Comparison of ENCODE assay signal across 21 mouse cellular contexts in genomic region chr8:91997892-91998189, GRCm38 (mm10).
DNase-seq lines count a peak whose midpoint lies in the region; ATAC-seq and TF ChIP-seq lines count a peak whose summit lies in the region.
"Had no signal": no experiment of that assay in that cellular context is flagged by ENCODE, and none has a peak within 500 bp of the region (broad histone marks: within the 10 kb centered on the region; RNA-seq: fewer than 3 reads in every experiment).

No protein-coding gene starts in this region.

- H3K9ac ChIP-seq in forebrain, embryonic 15.5 days (replicated peaks): no peak overlapping the region
- no peak overlapping the region for H3K9ac ChIP-seq in midbrain, postnatal 0 days (replicated peaks; ENCODE audit: low read length, poor library complexity, severe bottlenecking)
- H3K9ac ChIP-seq in hindbrain, embryonic 13.5 days: no peak overlapping the region
- no peak overlapping the region for H3K9ac ChIP-seq in midbrain, embryonic 14.5 days (replicated peaks; ENCODE audit: low read length)
- H3K9ac ChIP-seq: embryonic facial prominence, embryonic 13.5 days; heart, embryonic 12.5 days; hindbrain, embryonic 15.5 days had no signal

- H3K4me3 ChIP-seq in forebrain, embryonic 10.5 days: peak overlapping the region; percentile 15
- H3K4me3 ChIP-seq in forebrain, embryonic 15.5 days: no peak overlapping the region
- H3K4me3 ChIP-seq in midbrain, embryonic 10.5 days: peak overlapping the region; percentile 35
- H3K4me3 ChIP-seq in midbrain, postnatal 0 days (ENCODE audit: low read depth, low read length): no peak overlapping the region
- H3K4me3 ChIP-seq in hindbrain, embryonic 13.5 days: no peak overlapping the region
- no peak overlapping the region for H3K4me3 ChIP-seq in midbrain, embryonic 14.5 days (replicated peaks; ENCODE audit: low read depth, low read length)
- H3K4me3 ChIP-seq in heart, embryonic 10.5 days: no peak overlapping the region
- H3K4me3 ChIP-seq: embryonic facial prominence, embryonic 13.5 days; heart, adult 2 months; heart, embryonic 12.5 days; hindbrain, embryonic 15.5 days had no signal

- ATAC-seq in forebrain, embryonic 15.5 days (replicated peaks): no peak
- no peak for ATAC-seq in midbrain, postnatal 0 days (ENCODE audit: low FRiP score)
- ATAC-seq in hindbrain, embryonic 13.5 days (ENCODE audit: low FRiP score): no peak
- ATAC-seq in midbrain, embryonic 14.5 days (ENCODE audit: low FRiP score, low TSS enrichment): no peak
- ATAC-seq: CD4-positive, CD25-positive, alpha-beta regulatory T cell, adult 4 months; forebrain, embryonic 16.5 days had no signal

- H3K4me2 ChIP-seq in forebrain, embryonic 15.5 days (replicated peaks): no peak overlapping the region
- H3K4me2 ChIP-seq in midbrain, postnatal 0 days (ENCODE audit: low read depth, low read length, poor library complexity, severe bottlenecking): no peak overlapping the region
- H3K4me2 ChIP-seq in hindbrain, embryonic 13.5 days: no peak overlapping the region; the same call in 1 of the 2 replicates
- H3K4me2 ChIP-seq in midbrain, embryonic 14.5 days (ENCODE audit: low read length): peak overlapping the region; percentile 33
- H3K4me2 ChIP-seq: embryonic facial prominence, embryonic 13.5 days; heart, embryonic 12.5 days; hindbrain, embryonic 15.5 days had no signal

- H3K4me1 ChIP-seq in forebrain, embryonic 10.5 days: peaks cover 52% of the 10 kb centered on the region
- H3K4me1 ChIP-seq in forebrain, embryonic 15.5 days: peaks cover 30% of the 10 kb centered on the region
- H3K4me1 ChIP-seq in midbrain, embryonic 10.5 days: peaks cover 69% of the 10 kb centered on the region
- H3K4me1 ChIP-seq in midbrain, postnatal 0 days (ENCODE audit: insufficient read depth, low read length): 0 out of 2 replicates have a peak, but pooled peaks cover 3% of the 10 kb centered on the region
- peaks cover 49% of the 10 kb centered on the region for H3K4me1 ChIP-seq in hindbrain, embryonic 13.5 days (replicated peaks)
- peaks cover 37% of the 10 kb centered on the region for H3K4me1 ChIP-seq in midbrain, embryonic 14.5 days (ENCODE audit: control insufficient read depth, insufficient read depth, low read length)
- peaks cover 22% of the 10 kb centered on the region for H3K4me1 ChIP-seq in heart, embryonic 10.5 days

- H3K36me3 ChIP-seq in forebrain, embryonic 10.5 days (replicated peaks): no peaks in the 10 kb centered on the region
- H3K36me3 ChIP-seq in forebrain, embryonic 15.5 days: no peaks in the 10 kb centered on the region
- peaks cover 4% of the 10 kb centered on the region; the same call in 1 of the 2 replicates for H3K36me3 ChIP-seq in midbrain, embryonic 10.5 days
- H3K36me3 ChIP-seq in midbrain, postnatal 0 days (ENCODE audit: insufficient read depth, low read length): no peaks in the 10 kb centered on the region
- H3K36me3 ChIP-seq in hindbrain, embryonic 13.5 days: no peaks in the 10 kb centered on the region
- no peaks in the 10 kb centered on the region for H3K36me3 ChIP-seq in midbrain, embryonic 14.5 days (ENCODE audit: control insufficient read depth, insufficient read depth, low read length)
- H3K36me3 ChIP-seq in heart, embryonic 10.5 days: no peaks in the 10 kb centered on the region
- H3K36me3 ChIP-seq: embryonic facial prominence, embryonic 13.5 days; G1E; heart, embryonic 12.5 days; hindbrain, embryonic 15.5 days had no signal

- TF ChIP-seq CTCF in midbrain, postnatal 0 days (IDR thresholded peaks at IDR 0.05): no peak

- H3K9me3 ChIP-seq in forebrain, embryonic 10.5 days: peaks cover 14% of the 10 kb centered on the region
- H3K9me3 ChIP-seq in forebrain, embryonic 15.5 days: no peaks in the 10 kb centered on the region
- peaks cover 7% of the 10 kb centered on the region; the same call in 1 of the 2 replicates for H3K9me3 ChIP-seq in midbrain, embryonic 10.5 days (replicated peaks)
- no peaks in the 10 kb centered on the region for H3K9me3 ChIP-seq in midbrain, postnatal 0 days (ENCODE audit: low read length)
- no peaks in the 10 kb centered on the region for H3K9me3 ChIP-seq in hindbrain, embryonic 13.5 days
- peaks cover 4% of the 10 kb centered on the region for H3K9me3 ChIP-seq in midbrain, embryonic 14.5 days (ENCODE audit: control insufficient read depth, low read length)
- no peaks in the 10 kb centered on the region for H3K9me3 ChIP-seq in heart, embryonic 10.5 days
- H3K9me3 ChIP-seq: heart, embryonic 12.5 days; hindbrain, embryonic 15.5 days had no signal

- peaks cover 99% of the 10 kb centered on the region for H3K27me3 ChIP-seq in forebrain, embryonic 10.5 days (ENCODE audit: poor library complexity, severe bottlenecking)
- H3K27me3 ChIP-seq in forebrain, embryonic 15.5 days: peaks cover 16% of the 10 kb centered on the region
- peaks cover 77% of the 10 kb centered on the region for H3K27me3 ChIP-seq in midbrain, embryonic 10.5 days (ENCODE audit: low read depth, poor library complexity, severe bottlenecking)
- no peaks in the 10 kb centered on the region for H3K27me3 ChIP-seq in midbrain, postnatal 0 days (ENCODE audit: insufficient read depth, low read length)
- H3K27me3 ChIP-seq in hindbrain, embryonic 13.5 days: peaks cover 4% of the 10 kb centered on the region; the same call in 1 of the 2 replicates
- H3K27me3 ChIP-seq in midbrain, embryonic 14.5 days (ENCODE audit: control insufficient read depth, insufficient read depth, low read length): no peaks in the 10 kb centered on the region
- peaks cover 56% of the 10 kb centered on the region for H3K27me3 ChIP-seq in heart, embryonic 10.5 days (ENCODE audit: insufficient read depth, poor library complexity, severe bottlenecking)
- H3K27me3 ChIP-seq: hindbrain, embryonic 15.5 days had no signal

- no peak for DNase-seq in forebrain, embryonic 10.5 days (ENCODE audit: extremely low spot score, low spot score)
- DNase-seq in midbrain, embryonic 10.5 days (ENCODE audit: low spot score): no peak
- DNase-seq in midbrain, postnatal 0 days (ENCODE audit: low spot score): no peak
- DNase-seq in midbrain, embryonic 14.5 days: no peak
- DNase-seq in urinary bladder, postnatal 10 days (ENCODE audit: low spot score): no peak
- DNase-seq in heart, embryonic 10.5 days (ENCODE audit: low spot score): no peak
- DNase-seq: adrenal gland, postnatal 10 days; B cell, adult 2 months; cerebellum, adult 11 months; cerebellum, adult 8-10 months; cerebellum, postnatal 25 days; gastrocnemius, postnatal 14 days; heart, adult 2 months had no signal

- peak overlapping the region; percentile 40; the same call in 1 of the 2 replicates for H3K27ac ChIP-seq in forebrain, embryonic 10.5 days
- H3K27ac ChIP-seq in forebrain, embryonic 15.5 days (replicated peaks): no peak overlapping the region
- peak overlapping the region; percentile 88 for H3K27ac ChIP-seq in midbrain, embryonic 10.5 days (replicated peaks)
- no peak overlapping the region for H3K27ac ChIP-seq in midbrain, postnatal 0 days (ENCODE audit: low read depth, low read length)
- H3K27ac ChIP-seq in hindbrain, embryonic 13.5 days: peak overlapping the region; percentile 71
- peak overlapping the region; percentile 81 for H3K27ac ChIP-seq in midbrain, embryonic 14.5 days (replicated peaks; ENCODE audit: low read depth, low read length)
- H3K27ac ChIP-seq in heart, embryonic 10.5 days: no peak overlapping the region
- H3K27ac ChIP-seq: embryonic facial prominence, embryonic 13.5 days; heart, adult 2 months; hindbrain, embryonic 15.5 days had no signal

Comparison
In these comparisons a context has a peak if more than half of its experiments do, and no peak if none do; other contexts are left out.
1. H3K27ac ChIP-seq: peak in forebrain, embryonic 10.5 days (single experiment), midbrain, embryonic 10.5 days (single experiment), hindbrain, embryonic 13.5 days (single experiment) and midbrain, embryonic 14.5 days (single experiment); none in forebrain, embryonic 15.5 days (single experiment), midbrain, postnatal 0 days (single experiment) and heart, embryonic 10.5 days (single experiment).
2. H3K4me3 ChIP-seq: peak in forebrain, embryonic 10.5 days (single experiment) and midbrain, embryonic 10.5 days (single experiment); none in forebrain, embryonic 15.5 days (single experiment), midbrain, postnatal 0 days (single experiment), hindbrain, embryonic 13.5 days (single experiment), midbrain, embryonic 14.5 days (single experiment) and heart, embryonic 10.5 days (single experiment).